Mouse (Mus musculus) C2C12 (cell line): ENCODE results near the gene Otog.

Experiments
- CTCF ChIP-seq: IDR thresholded peaks from one replicate; pipeline ENCODE4 v1.5.1; 2011; ENCODE audit not compliant: control insufficient read depth, insufficient read depth, insufficient read length
- FOSL1 ChIP-seq: IDR thresholded peaks from one replicate; pipeline ENCODE4 v1.8.0; 2011; ENCODE audit warnings: mild to moderate bottlenecking, low read length; ENCODE audit not compliant: poor library complexity, insufficient read depth, severe bottlenecking
- MAX ChIP-seq: IDR thresholded peaks from one replicate; pipeline ENCODE4 v1.6.1; 2011; ENCODE audit warnings: mild to moderate bottlenecking, control low read depth
- MYOG ChIP-seq: IDR thresholded peaks from one replicate; pipeline ENCODE4 v1.6.1; 2011; ENCODE audit not compliant: control insufficient read depth, insufficient read length; ENCODE audit errors: extremely low read depth
- USF1 ChIP-seq: IDR thresholded peaks from one replicate; pipeline ENCODE4 v1.6.1; 2011; ENCODE audit warnings: low read depth, mild to moderate bottlenecking, control low read depth, moderate library complexity

DNA sequence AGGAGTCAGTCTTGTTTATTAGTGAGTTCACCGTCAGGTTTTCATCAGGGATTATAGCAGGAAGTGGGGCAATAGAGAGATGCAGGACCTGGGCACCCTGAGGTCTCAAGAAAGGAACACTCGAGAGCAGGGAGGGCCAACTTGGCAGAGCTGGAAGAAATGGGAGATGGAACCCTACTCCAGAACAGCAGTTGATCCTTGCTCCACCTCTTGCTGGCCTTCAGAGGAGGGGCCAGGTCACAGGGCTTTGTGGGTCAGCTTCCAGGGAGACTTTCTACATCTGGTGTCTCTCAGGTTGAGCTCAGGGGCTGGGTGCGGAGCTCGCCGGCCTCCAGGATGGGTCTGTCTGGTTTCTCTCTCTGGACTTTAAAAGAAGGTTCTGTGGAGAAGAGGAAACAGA is 45.4 kb upstream of the Otog start:
- TF ChIP-seq FOSL1 (no peak), USF1 (no peak), MYOG (no peak), CTCF (no peak), MAX (no peak)
